Mouse (Mus musculus) CH12.LX (cell line): ENCODE data around the gene Aurkb. TPM values are rescaled to one million over a fixed set of nuclear protein-coding genes. Genes with fewer than 3 reads are reported as not detected.

Experiments used
- DNase-seq: peaks from one replicate; pipeline ENCODE4 v3.0.0-alpha.2; 2013; ENCODE audit errors: extremely low read depth
- H3K27ac ChIP-seq: 2 replicates; pipeline ENCODE4 v1.5.1; 2012; ENCODE audit warnings: low read depth, mild to moderate bottlenecking, control low read depth, moderate library complexity; ENCODE audit not compliant: insufficient read depth
- H3K27me3 ChIP-seq: replicated peaks from 2 replicates; pipeline ENCODE3; 2012; ENCODE audit warnings: inconsistent platforms
- H3K36me3 ChIP-seq, 2 experiments: replicated peaks in 1 of 2; 2 replicates each; pipeline versions ENCODE3 to v1.6.1; 2012; ENCODE audit warnings: inconsistent platforms in 1 of 2, low read length in 1 of 2, mild to moderate bottlenecking in 1 of 2, mixed read lengths in 1 of 2, moderate library complexity in 1 of 2; ENCODE audit not compliant: control insufficient read depth in 1 of 2, insufficient read depth in 1 of 2
- H3K4me1 ChIP-seq, 2 experiments: 2 replicates each; pipeline ENCODE4 v1.6.1; 2012; ENCODE audit warnings: inconsistent platforms in 1 of 2, moderate library complexity in 1 of 2; ENCODE audit not compliant: insufficient read depth in 2 of 2, control insufficient read depth in 1 of 2
- H3K4me2 ChIP-seq: 2 replicates; pipeline ENCODE4 v1.6.1; 2012; ENCODE audit warnings: low read depth, mild to moderate bottlenecking, control low read depth; ENCODE audit not compliant: poor library complexity, insufficient read depth, severe bottlenecking
- H3K4me3 ChIP-seq, 3 experiments: fragments of 150-350 bp in 1 of 3; sonication (generic) in 1 of 3; replicated peaks in 1 of 3; 2 replicates each; pipeline versions ENCODE3 to v1.5.1; 2011 to 2012; ENCODE audit warnings: low read depth in 2 of 3, low read length in 2 of 3, mild to moderate bottlenecking in 2 of 3, moderate library complexity in 2 of 3, control low read depth in 1 of 3, improper control_type of control experiment in 1 of 3, inconsistent platforms in 1 of 3, mixed read lengths in 1 of 3; ENCODE audit not compliant: poor library complexity in 1 of 3
- H3K79me2 ChIP-seq: replicated peaks from 2 replicates; pipeline ENCODE4 v1.6.1; 2012; ENCODE audit warnings: mild to moderate bottlenecking, moderate library complexity; ENCODE audit not compliant: control insufficient read depth, poor library complexity, insufficient read depth, severe bottlenecking; ENCODE audit errors: extremely low read depth
- H3K9ac ChIP-seq: 2 replicates; pipeline ENCODE4 v1.6.1; 2012; ENCODE audit warnings: low read depth, mild to moderate bottlenecking, control low read depth, moderate library complexity; ENCODE audit not compliant: insufficient read depth
- H3K9me3 ChIP-seq: replicated peaks from 2 replicates; pipeline ENCODE3; 2012; ENCODE audit warnings: low read length, inconsistent platforms, mixed read lengths
- BHLHE40 ChIP-seq: IDR thresholded peaks from 2 replicates; pipeline ENCODE4 v1.6.1; 2011; ENCODE audit warnings: mild to moderate bottlenecking, low read depth, low read length, improper control_type of control experiment
- CHD1 ChIP-seq: IDR thresholded peaks from 2 replicates; pipeline ENCODE4 v1.6.1; 2012; ENCODE audit warnings: low read depth, low read length, improper control_type of control experiment, inconsistent platforms
- CHD2 ChIP-seq: IDR thresholded peaks from 2 replicates; pipeline ENCODE4 v1.6.1; 2011; ENCODE audit warnings: low read length, improper control_type of control experiment
- ELF1 ChIP-seq: IDR thresholded peaks from 2 replicates; pipeline ENCODE4 v1.6.1; 2014; ENCODE audit warnings: low read depth, mild to moderate bottlenecking, inconsistent platforms, low read length, improper control_type of control experiment
- EP300 ChIP-seq: IDR thresholded peaks from 2 replicates; pipeline ENCODE4 v1.6.1; 2011; ENCODE audit warnings: low read length, improper control_type of control experiment
- HCFC1 ChIP-seq: IDR thresholded peaks from 2 replicates; pipeline ENCODE4 v1.6.1; 2012; ENCODE audit warnings: low read depth, mild to moderate bottlenecking, inconsistent platforms, low read length, improper control_type of control experiment
- JUN ChIP-seq: IDR thresholded peaks from 2 replicates; pipeline ENCODE4 v1.6.1; 2011; ENCODE audit warnings: low read depth, mild to moderate bottlenecking, low read length, improper control_type of control experiment, moderate library complexity; ENCODE audit not compliant: insufficient read depth
- KAT2A ChIP-seq: IDR thresholded peaks from 2 replicates; pipeline ENCODE4 v1.6.1; 2012; ENCODE audit warnings: low read length, improper control_type of control experiment, inconsistent platforms; ENCODE audit not compliant: insufficient replicate concordance
- MAFK ChIP-seq: IDR thresholded peaks from 2 replicates; pipeline ENCODE4 v1.6.1; 2011; ENCODE audit warnings: low read length, improper control_type of control experiment; ENCODE audit not compliant: insufficient replicate concordance
- MXI1 ChIP-seq: IDR thresholded peaks from 2 replicates; pipeline ENCODE4 v1.6.1; 2011; ENCODE audit warnings: mild to moderate bottlenecking, low read depth, low read length, improper control_type of control experiment
- MYC ChIP-seq: IDR thresholded peaks from 2 replicates; pipeline ENCODE4 v1.6.1; 2011; ENCODE audit warnings: low read depth, mild to moderate bottlenecking, improper control_type of control experiment, low read length
- NELFE ChIP-seq: IDR thresholded peaks from 2 replicates; pipeline ENCODE4 v1.6.1; 2011; ENCODE audit warnings: low read depth, low read length, improper control_type of control experiment
- NRF1 ChIP-seq: IDR thresholded peaks from 2 replicates; pipeline ENCODE4 v1.6.1; 2014; ENCODE audit warnings: low read depth, mild to moderate bottlenecking, inconsistent platforms, low read length, improper control_type of control experiment, moderate library complexity
- POLR2AphosphoS2 ChIP-seq: IDR thresholded peaks from 2 replicates; pipeline ENCODE4 v1.6.1; 2011; ENCODE audit warnings: low read depth, low read length, improper control_type of control experiment
- TBP ChIP-seq: conservative IDR thresholded peaks from 2 replicates; pipeline ENCODE4 v1.6.1; 2011; ENCODE audit warnings: low read depth, low read length, improper control_type of control experiment
- USF1 ChIP-seq: IDR thresholded peaks from 2 replicates; pipeline ENCODE4 v1.6.1; 2014; ENCODE audit warnings: low read depth, mild to moderate bottlenecking, inconsistent platforms, low read length, improper control_type of control experiment
- USF2 ChIP-seq: conservative IDR thresholded peaks from 2 replicates; pipeline ENCODE4 v1.6.1; 2011; ENCODE audit warnings: low read depth, low read length, improper control_type of control experiment
- ZKSCAN1 ChIP-seq: IDR thresholded peaks from 2 replicates; pipeline ENCODE4 v1.6.1; 2012; ENCODE audit warnings: low read depth, inconsistent platforms, low read length, improper control_type of control experiment, borderline replicate concordance
- ZNF384 ChIP-seq: IDR thresholded peaks from 2 replicates; pipeline ENCODE4 v1.6.1; 2012; ENCODE audit warnings: low read depth, low read length, improper control_type of control experiment, inconsistent platforms
- dilution Hi-C: fragments of 300-500 bp; cut with MboI; formaldehyde crosslinking; loops from 2 replicates; pipeline ENCODE4 v1.14.3; 2020; ENCODE audit warnings: low sequenced_read_pairs; ENCODE audit not compliant: extremely low pct_unique_long_range_greater_than_20kb, extremely low pct_ligation_motif_present
- in situ Hi-C: fragments of 300-500 bp; cut with MboI; formaldehyde crosslinking; loops from 3 replicates; pipeline ENCODE4 v1.14.3; 2019; ENCODE audit warnings: low sequenced_read_pairs, low pct_ligation_motif_present, low pct_unique_long_range_greater_than_20kb, mixed read lengths
- polyA plus RNA-seq: library from polyadenylated mRNA; unstranded; fragments of >175 nt; gene quantifications from 2 replicates; pipeline ENCODE4 v1.2.1, GENCODE M21; 2012; ENCODE audit warnings: low read depth; ENCODE audit not compliant: insufficient read length
- total RNA-seq, 2 experiments: library from RNA; depleted of rRNA; stranded (reverse); fragments of 300-350 nt in 1 of 2; fragments of >200 nt in 1 of 2; gene quantifications; 2 replicates each; pipeline ENCODE4 v1.2.3; 2012 to 2014

Aurkb gene
- total and polyA plus RNA-seq, 3 experiments, result 170 to 200 (median 190) TPM

DNA sequence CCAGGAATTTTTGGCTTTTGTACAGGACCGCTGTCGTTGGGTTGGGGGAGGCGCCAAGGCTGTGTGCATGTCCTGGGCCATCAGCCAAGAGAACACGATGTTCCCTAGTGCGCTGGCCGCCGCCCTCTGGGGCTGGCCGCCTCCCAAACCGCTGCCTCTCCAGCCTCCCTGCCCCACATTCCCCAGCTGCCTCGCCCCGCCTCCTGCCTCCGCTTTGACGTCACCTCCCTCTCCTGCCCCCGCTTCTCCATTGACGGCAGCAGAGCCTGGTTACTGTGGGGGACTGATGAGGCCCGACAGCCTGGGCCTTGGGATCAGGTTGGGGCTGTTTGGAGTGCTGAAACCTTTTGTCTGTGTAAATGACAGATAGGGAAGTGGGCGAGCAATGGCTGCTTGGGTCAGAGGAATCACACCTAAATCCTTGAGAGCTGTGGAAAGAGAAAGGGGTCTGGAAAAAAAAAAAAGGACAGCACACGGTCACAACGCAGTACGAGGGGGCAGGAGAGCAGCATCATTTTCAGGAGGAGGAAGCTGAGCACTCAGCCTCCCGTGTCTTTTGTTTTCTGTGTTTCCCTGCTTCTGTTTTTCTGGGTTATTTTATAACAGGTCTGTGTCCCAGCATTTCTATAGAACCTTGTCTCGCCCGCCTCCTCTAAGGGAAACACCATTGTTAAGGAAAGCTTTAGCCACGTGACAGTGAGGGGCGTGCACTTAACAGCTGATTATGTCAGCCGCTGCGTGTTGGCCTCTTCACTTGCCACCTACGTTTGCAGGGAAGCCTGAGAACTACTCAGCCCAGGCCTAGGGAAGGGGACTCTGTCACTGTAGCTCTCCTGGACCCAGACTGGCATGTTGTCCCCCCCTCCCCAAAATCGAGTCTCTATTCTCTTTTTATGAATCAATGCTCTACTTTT lies 51.8 kb downstream of the Aurkb start (continued):
- no peak for TF ChIP-seq MAFK
- TF ChIP-seq ZKSCAN1, result no peak
- peak; percentile 94 for TF ChIP-seq BHLHE40
- TF ChIP-seq MYC, result peak; percentile 76
- TF ChIP-seq KAT2A, result no peak
- peak; percentile 21; the same call in 1 of the 2 replicates for TF ChIP-seq CHD1
- TF ChIP-seq NELFE, result 0 out of 2 replicates have a peak, but pooled peaks have one; percentile 25
- TF ChIP-seq JUN, result no peak
- peak; percentile 95 for TF ChIP-seq MXI1
- TF ChIP-seq ELF1, result 0 out of 2 replicates have a peak, but pooled peaks have one; percentile 17
- 0 out of 2 replicates have a peak, but pooled peaks have one; percentile 23 for TF ChIP-seq TBP
- no peak; the same call in 1 of the 2 replicates for TF ChIP-seq CHD2
- peak; percentile 85 for TF ChIP-seq USF2
- peak; percentile 88 for TF ChIP-seq USF1
- no peak for TF ChIP-seq NRF1
- TF ChIP-seq HCFC1, result no peak; the same call in 1 of the 2 replicates
- TF ChIP-seq POLR2AphosphoS2, result no peak
- peak; percentile 76; the same call in 1 of the 2 replicates for TF ChIP-seq ZNF384

DNA sequence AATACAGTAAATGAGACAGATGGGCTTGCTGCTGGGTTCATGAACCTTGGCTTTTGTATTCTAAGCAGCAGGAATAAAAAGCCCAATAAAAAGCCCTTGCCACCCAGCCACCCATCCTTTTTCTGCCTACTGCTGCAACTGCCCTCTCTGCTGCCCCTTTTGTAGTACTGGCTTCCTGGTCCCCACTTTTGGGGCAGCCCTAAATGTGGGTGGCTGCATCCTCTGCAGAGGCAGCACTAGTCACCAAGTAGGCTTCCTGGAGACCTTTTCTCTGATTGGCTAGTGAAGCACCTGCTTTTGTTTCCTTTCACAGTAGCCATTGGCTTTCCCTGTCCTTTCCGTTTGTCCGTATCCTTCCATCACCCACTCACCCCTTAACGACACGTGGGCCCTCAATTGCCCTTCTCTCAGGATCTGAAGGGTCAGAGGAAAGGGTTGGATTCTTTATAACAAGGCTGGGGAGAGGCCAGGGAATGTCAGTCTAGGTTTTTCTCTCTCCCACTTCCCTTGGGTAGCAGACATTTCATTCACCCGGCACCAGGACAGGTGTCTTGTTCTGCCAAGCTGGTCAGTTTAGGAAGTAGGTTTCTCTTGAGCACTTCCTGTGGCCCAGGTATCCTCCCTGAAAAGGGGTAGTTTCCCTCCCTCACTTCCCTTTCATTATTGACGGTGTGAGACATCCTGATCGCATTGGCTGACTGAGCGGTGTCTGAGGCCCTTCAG lies 52.8 kb downstream of the Aurkb start:
- Histone ChIP-seq H3K9me3 (no peaks in the 10 kb centered on the region), H3K79me2 (peaks cover 22% of the 10 kb centered on the region), H3K27ac (peak overlapping the region; percentile 35), H3K27me3 (peaks cover 6% of the 10 kb centered on the region), H3K4me1 (peaks cover 20 to 64% of the 10 kb centered on the region in 2 experiments), H3K4me3 (peak overlapping the region; percentile 3 to 94 (median 67)), H3K9ac (no peak overlapping the region), H3K36me3 (peaks cover 25 to 28% of the 10 kb centered on the region in 2 experiments), H3K4me2 (peak overlapping the region; percentile 93)
- no peak for DNase-seq
- dilution Hi-C loops (no loop called here), in situ Hi-C loops (loop anchor here (25.0 kb wide), 1 partner anchor 914 kb away; the partner anchor contains the start of genes Acadvl, Dlg4 and Dvl2)
- TF ChIP-seq EP300 (peak; percentile 56; the same call in 1 of the 2 replicates), MXI1 (no peak), CHD2 (0 out of 2 replicates have a peak, but pooled peaks have one; percentile 34), ELF1 (peak; percentile 69; the same call in 1 of the 2 replicates), ZKSCAN1 (no peak), BHLHE40 (no peak)
